Mouse (Mus musculus): ENCODE measurements around the gene Arhgdig. TPM values are rescaled to one million over a fixed set of nuclear protein-coding genes. Genes with fewer than 3 reads are reported as not detected.

The Arhgdig gene
- 148 TPM for polyA plus RNA-seq (2015; fragmentation: Illumina TruSeq; extraction: RNeasy Lipid Tissue Mini Kit (QIAGEN cat#74804); ENCODE audit: insufficient read depth, low read depth, low replicate concordance)

GRCm38 (mm10) chr17:26207686-26208085 lies at the start of gene Arhgdig:
Arhgdig (minus strand) TSS chr17:26207786.

GRCm38 (mm10) chr17:26252539-26253251 lies 45.1 kb upstream of the Arhgdig start, which contains the start of gene Luc7l:
Luc7l (plus strand) TSS chr17:26252896.

GRCm38 (mm10) chr17:26244101-26244841 lies 36.7 kb upstream of the Arhgdig start, which contains the start of gene Fam234a:
Fam234a (minus strand) TSS chr17:26244242.

GRCm38 (mm10) chr17:26202737-26203136 lies 4.8 kb downstream of the Arhgdig start, which contains the start of gene Rgs11:
Rgs11 (plus strand) TSS chr17:26202951.

GRCm38 (mm10) chr17:26198892-26199291 lies 8.7 kb downstream of the Arhgdig start, which contains the start of gene Pdia2:
Pdia2 (minus strand) TSS chr17:26199087.

Other genes starting within 250 kb of the Arhgdig start
- 8.6 TPM for gene Capn15, start 222.0 kb downstream of the Arhgdig start, polyA plus RNA-seq (2015; fragmentation: Illumina TruSeq; extraction: RNeasy Lipid Tissue Mini Kit (QIAGEN cat#74804); ENCODE audit: insufficient read depth, low read depth, low replicate concordance)
- gene Rab11fip3, start 138.2 kb downstream of the Arhgdig start, polyA plus RNA-seq (2015; fragmentation: Illumina TruSeq; extraction: RNeasy Lipid Tissue Mini Kit (QIAGEN cat#74804); ENCODE audit: insufficient read depth, low read depth, low replicate concordance): 6.4 TPM
- gene Decr2, start 117.4 kb downstream of the Arhgdig start, polyA plus RNA-seq (2015; fragmentation: Illumina TruSeq; extraction: RNeasy Lipid Tissue Mini Kit (QIAGEN cat#74804); ENCODE audit: insufficient read depth, low read depth, low replicate concordance): 6.9 TPM
- gene Nme4, start 112.2 kb downstream of the Arhgdig start, polyA plus RNA-seq (2015; fragmentation: Illumina TruSeq; extraction: RNeasy Lipid Tissue Mini Kit (QIAGEN cat#74804); ENCODE audit: insufficient read depth, low read depth, low replicate concordance): 3.6 TPM
- gene Tmem8, start 94.5 kb downstream of the Arhgdig start, polyA plus RNA-seq (2015; fragmentation: Illumina TruSeq; extraction: RNeasy Lipid Tissue Mini Kit (QIAGEN cat#74804); ENCODE audit: insufficient read depth, low read depth, low replicate concordance): 21.1 TPM
- gene Mrpl28, start 84.3 kb downstream of the Arhgdig start, polyA plus RNA-seq (2015; fragmentation: Illumina TruSeq; extraction: RNeasy Lipid Tissue Mini Kit (QIAGEN cat#74804); ENCODE audit: insufficient read depth, low read depth, low replicate concordance): 25.2 TPM
- gene Axin1, start 69.1 kb downstream of the Arhgdig start, polyA plus RNA-seq (2015; fragmentation: Illumina TruSeq; extraction: RNeasy Lipid Tissue Mini Kit (QIAGEN cat#74804); ENCODE audit: insufficient read depth, low read depth, low replicate concordance): 6.6 TPM
- 3,282 TPM for gene Pdia2, start 8.7 kb downstream of the Arhgdig start, polyA plus RNA-seq (2015; fragmentation: Illumina TruSeq; extraction: RNeasy Lipid Tissue Mini Kit (QIAGEN cat#74804); ENCODE audit: insufficient read depth, low read depth, low replicate concordance)
- 197 TPM for gene Rgs11, start 4.8 kb downstream of the Arhgdig start, polyA plus RNA-seq (2015; fragmentation: Illumina TruSeq; extraction: RNeasy Lipid Tissue Mini Kit (QIAGEN cat#74804); ENCODE audit: insufficient read depth, low read depth, low replicate concordance)
- 11.8 TPM for gene Fam234a, start 36.5 kb upstream of the Arhgdig start, polyA plus RNA-seq (2015; fragmentation: Illumina TruSeq; extraction: RNeasy Lipid Tissue Mini Kit (QIAGEN cat#74804); ENCODE audit: insufficient read depth, low read depth, low replicate concordance)
- 37.0 TPM for gene Luc7l, start 45.1 kb upstream of the Arhgdig start, polyA plus RNA-seq (2015; fragmentation: Illumina TruSeq; extraction: RNeasy Lipid Tissue Mini Kit (QIAGEN cat#74804); ENCODE audit: insufficient read depth, low read depth, low replicate concordance)
- gene Neurl1b, start 207.0 kb upstream of the Arhgdig start, polyA plus RNA-seq (2015; fragmentation: Illumina TruSeq; extraction: RNeasy Lipid Tissue Mini Kit (QIAGEN cat#74804); ENCODE audit: insufficient read depth, low read depth, low replicate concordance): 1.6 TPM